Mouse (Mus musculus) hindbrain, embryonic 16.5 days (tissue): Measurements from ENCODE around the gene Iqgap2. TPM values are rescaled to one million over a fixed set of nuclear protein-coding genes. Genes with fewer than 3 reads are reported as not detected.

Experiments
- ATAC-seq: fragments of 200-750 bp; cut with Nextera tagmentation; 2 replicates; pipeline ENCODE4 v1.8.0; 2017; ENCODE audit warnings: moderate TSS enrichment, moderate library complexity
- H3K27ac ChIP-seq: fragments of 300-500 bp; sonication (generic); 2 replicates; pipeline ENCODE4 v1.5.1; 2014; ENCODE audit warnings: low read depth, mild to moderate bottlenecking, control low read depth, low read length, moderate library complexity
- H3K27me3 ChIP-seq: fragments of 300-500 bp; sonication (generic); replicated peaks from 2 replicates; pipeline ENCODE4 v1.6.1; 2014; ENCODE audit warnings: low read length; ENCODE audit not compliant: control insufficient read depth, insufficient read depth
- H3K36me3 ChIP-seq: fragments of 300-500 bp; sonication (generic); 2 replicates; pipeline ENCODE4 v1.6.1; 2014; ENCODE audit warnings: mild to moderate bottlenecking, low read length, moderate library complexity, mixed read lengths; ENCODE audit not compliant: control insufficient read depth, insufficient read depth
- H3K4me1 ChIP-seq: fragments of 300-500 bp; sonication (generic); 2 replicates; pipeline ENCODE4 v1.6.1; 2014; ENCODE audit warnings: low read depth, low read length; ENCODE audit not compliant: control insufficient read depth, insufficient read depth
- H3K4me2 ChIP-seq: fragments of 300-500 bp; sonication (generic); 2 replicates; pipeline ENCODE4 v1.6.1; 2014; ENCODE audit warnings: mild to moderate bottlenecking, low read length, control low read depth, moderate library complexity
- H3K4me3 ChIP-seq: fragments of 300-500 bp; sonication (generic); 2 replicates; pipeline ENCODE4 v1.5.1; 2014; ENCODE audit warnings: mild to moderate bottlenecking, low read length, control low read depth, moderate library complexity
- H3K9ac ChIP-seq: fragments of 300-500 bp; sonication (generic); 2 replicates; pipeline ENCODE4 v1.6.1; 2014; ENCODE audit warnings: low read depth, mild to moderate bottlenecking, control low read depth, low read length, moderate library complexity
- H3K9me3 ChIP-seq: fragments of 300-500 bp; sonication (generic); 2 replicates; pipeline ENCODE4 v1.6.1; 2014; ENCODE audit warnings: mild to moderate bottlenecking, low read length, moderate library complexity; ENCODE audit not compliant: control insufficient read depth
- WGBS: fragments of 180-500 bp; shearing (Covaris S2); extraction: QIAGEN DNeasy Blood & Tissue Kit; methylation state at CpG from one replicate; pipeline ENCODE4 v1.1.7; 2014; 5-methylcytosine and 5-hydroxymethylcytosine counted together
- polyA plus RNA-seq: library from polyadenylated mRNA; unstranded; fragments of >200 nt; fragmentation: Nextera tagmentation; extraction: Ambion mirVana; gene quantifications from 2 replicates; pipeline ENCODE4 v1.2.1, GENCODE M21; 2015

The Iqgap2 gene
- polyA plus RNA-seq, 1 experiment from 2014 or later = 3.5 TPM

DNA sequence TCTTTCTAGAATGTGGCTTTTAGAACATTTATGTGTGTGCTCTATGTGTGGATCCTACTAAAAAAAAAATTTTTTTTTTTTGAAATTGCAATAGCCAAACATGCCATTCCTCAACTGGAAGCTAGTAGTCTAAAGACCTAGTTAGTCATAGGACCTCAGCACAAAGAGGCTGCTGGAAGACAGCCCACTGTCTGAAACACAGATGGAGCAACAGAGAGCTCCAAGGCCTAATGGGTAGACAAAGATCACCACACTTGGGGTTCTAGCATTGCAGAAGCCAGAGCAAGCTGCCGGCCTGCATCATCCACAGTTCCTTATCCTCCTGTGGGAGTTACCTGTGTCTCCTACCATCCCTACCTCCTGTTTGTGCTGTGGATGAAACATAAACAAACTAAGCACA is 251.3 kb downstream of the Iqgap2 start:
- H3K4me2 ChIP-seq = no peak overlapping the region
- ATAC-seq = no peak
- WGBS = 83% methylated on average over 1 of the region's 1 CpGs

DNA sequence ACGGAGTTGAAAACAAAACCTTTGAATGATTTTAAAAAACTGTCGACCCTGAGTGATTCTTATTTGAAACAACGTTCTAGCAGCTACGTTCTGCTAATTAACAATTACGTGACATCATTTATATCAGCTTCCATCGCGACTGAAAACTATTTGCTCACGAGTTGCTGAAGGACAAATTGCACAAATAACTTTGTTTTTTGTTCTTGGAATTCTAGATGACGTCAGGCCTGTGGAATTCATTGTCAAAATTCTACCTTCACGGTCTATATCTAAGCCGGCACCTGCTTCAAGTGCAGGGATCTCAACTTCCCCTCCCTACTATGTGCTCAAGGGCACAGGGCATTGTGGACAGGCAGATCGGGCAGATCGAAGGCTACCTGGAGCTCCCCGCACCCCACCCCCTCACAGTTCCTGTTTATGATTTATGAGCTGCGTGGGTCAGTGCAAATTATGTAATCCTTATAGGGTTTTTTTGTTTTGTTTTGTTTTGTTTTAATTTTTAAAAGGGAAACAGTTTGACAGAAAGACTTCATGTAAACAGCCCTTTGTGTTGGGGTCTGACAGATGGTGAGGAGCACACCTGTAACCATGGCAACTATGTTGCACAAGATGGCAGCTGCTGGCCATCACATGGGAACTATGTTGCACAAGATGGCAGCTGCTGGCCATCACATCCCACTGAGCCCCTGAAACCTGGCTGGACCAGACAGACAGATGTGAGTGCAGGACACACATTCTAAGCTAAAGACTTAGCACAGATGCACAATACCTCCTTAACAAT is 252.2 kb downstream of the Iqgap2 start:
- Histone ChIP-seq H3K36me3 (no peaks in the 10 kb centered on the region), H3K4me3 (no peak overlapping the region), H3K27ac (peak overlapping the region; percentile 3; the same call in 1 of the 2 replicates), H3K4me2 (no peak overlapping the region), H3K9me3 (no peaks in the 10 kb centered on the region), H3K27me3 (no peaks in the 10 kb centered on the region), H3K4me1 (peaks cover 9% of the 10 kb centered on the region), H3K9ac (no peak overlapping the region)
- peak; percentile 77 for ATAC-seq
- 59% methylated on average over 15 of the region's 15 CpGs for whole genome bisulfite sequencing

More for the DNA sequence above, 251.3 kb downstream of the Iqgap2 start:
- Histone ChIP-seq H3K4me1 (peaks cover 9% of the 10 kb centered on the region), H3K9me3 (no peaks in the 10 kb centered on the region), H3K9ac (no peak overlapping the region), H3K27me3 (no peaks in the 10 kb centered on the region), H3K27ac (no peak overlapping the region), H3K36me3 (no peaks in the 10 kb centered on the region), H3K4me3 (no peak overlapping the region)

DNA sequence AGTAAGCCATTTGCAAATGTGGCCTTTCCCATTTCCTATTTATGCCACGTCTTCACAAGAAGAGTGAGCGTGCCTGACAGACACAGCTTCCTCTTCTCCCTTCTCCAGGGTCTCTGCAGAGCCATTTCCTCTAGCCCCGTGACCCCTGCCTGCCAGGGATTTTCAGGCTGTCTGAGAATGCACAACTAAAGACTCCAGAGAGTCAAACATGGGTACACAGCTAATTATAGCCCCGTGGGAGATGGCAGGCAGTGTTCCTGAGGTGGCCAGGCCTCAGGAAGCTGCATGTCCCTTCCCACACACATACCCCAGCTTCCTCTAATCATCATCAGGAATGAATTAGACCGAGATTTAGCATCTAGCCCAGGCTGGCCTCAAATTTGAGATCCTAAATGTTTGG is 252.8 kb downstream of the Iqgap2 start:
- peak overlapping the region; percentile 5; the same call in 1 of the 2 replicates for H3K9ac ChIP-seq
- ATAC-seq = 0 out of 2 replicates have a peak, but pooled peaks have one; percentile 16
- H3K27ac ChIP-seq = peak overlapping the region; percentile 3; the same call in 1 of the 2 replicates
- H3K9me3 ChIP-seq = no peaks in the 10 kb centered on the region
- no peaks in the 10 kb centered on the region for H3K27me3 ChIP-seq
- no peaks in the 10 kb centered on the region for H3K36me3 ChIP-seq
- H3K4me1 ChIP-seq = peaks cover 9% of the 10 kb centered on the region
- H3K4me2 ChIP-seq = no peak overlapping the region
- 34% methylated on average over 5 of the region's 5 CpGs for WGBS
- no peak overlapping the region for H3K4me3 ChIP-seq

DNA sequence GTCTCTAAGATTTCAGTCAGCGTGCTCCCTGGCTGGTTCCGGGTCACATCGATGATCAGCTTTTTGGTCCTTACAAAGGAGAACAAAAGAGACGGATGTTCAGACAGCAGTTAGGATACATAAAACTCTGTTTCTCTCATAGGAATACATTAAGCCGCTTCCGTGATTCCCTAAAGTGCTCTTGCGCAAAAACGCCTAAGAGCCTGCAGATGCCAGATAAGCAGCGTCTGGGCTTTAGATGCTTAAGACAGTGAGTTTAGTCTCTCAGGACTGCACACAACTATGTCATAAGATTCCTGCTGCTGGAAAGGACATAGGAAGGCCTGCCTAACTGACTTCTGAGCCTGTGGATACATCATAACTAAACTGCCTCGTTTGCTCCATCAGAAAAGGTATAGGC is 254.0 kb downstream of the Iqgap2 start:
- Histone ChIP-seq H3K27me3 (no peaks in the 10 kb centered on the region), H3K36me3 (no peaks in the 10 kb centered on the region), H3K27ac (no peak overlapping the region), H3K9me3 (no peaks in the 10 kb centered on the region), H3K9ac (no peak overlapping the region), H3K4me2 (no peak overlapping the region), H3K4me1 (peaks cover 9% of the 10 kb centered on the region), H3K4me3 (no peak overlapping the region)
- WGBS = 83% methylated on average over 10 of the region's 10 CpGs
- ATAC-seq = no peak

DNA sequence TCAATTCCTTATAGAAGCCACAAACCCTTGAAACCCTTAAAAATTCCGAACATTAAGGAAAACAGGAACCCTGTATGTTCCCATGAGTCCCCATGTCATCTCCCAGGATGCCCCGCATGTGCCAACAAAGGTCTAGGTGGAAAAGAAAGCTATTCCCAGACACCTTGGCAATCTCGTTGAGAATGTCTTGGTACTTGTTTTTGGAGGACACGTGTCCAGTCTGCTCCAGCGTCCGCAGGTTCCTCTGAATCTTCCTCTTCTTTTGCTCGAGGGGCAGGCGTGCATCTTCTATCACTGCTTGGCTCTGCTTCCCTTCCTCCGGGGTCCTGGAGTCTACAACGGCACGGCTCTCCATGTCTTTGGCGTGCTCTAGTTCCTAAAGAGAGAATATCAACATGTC is 256.4 kb downstream of the Iqgap2 start:
- ATAC-seq = no peak
- H3K4me1 ChIP-seq = peaks cover 9% of the 10 kb centered on the region
- H3K27me3 ChIP-seq = no peaks in the 10 kb centered on the region
- H3K4me3 ChIP-seq = no peak overlapping the region
- no peak overlapping the region for H3K4me2 ChIP-seq
- no peaks in the 10 kb centered on the region for H3K9me3 ChIP-seq
- H3K27ac ChIP-seq = no peak overlapping the region
- no peak overlapping the region for H3K9ac ChIP-seq
- no peaks in the 10 kb centered on the region for H3K36me3 ChIP-seq
- WGBS = 91% methylated on average over 12 of the region's 12 CpGs

DNA sequence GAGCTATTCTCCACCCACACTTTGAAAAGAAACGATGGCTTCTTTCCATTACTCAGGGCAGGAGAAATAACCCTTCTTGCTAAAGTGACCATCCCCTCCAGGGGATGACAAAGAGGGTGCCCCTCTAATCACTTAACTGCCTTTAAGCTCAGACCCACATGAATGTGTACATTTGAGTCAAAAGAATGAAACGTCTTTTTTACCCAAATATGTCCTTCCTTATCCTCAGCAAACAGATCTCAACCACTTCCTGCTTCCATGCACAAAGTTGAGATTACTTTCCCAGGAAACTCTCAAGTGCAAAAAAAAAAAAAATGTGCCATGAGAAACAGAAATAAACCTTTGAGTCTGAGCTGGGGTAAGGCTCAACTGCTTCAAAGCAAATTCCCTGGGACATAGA is 257.3 kb downstream of the Iqgap2 start:
- Histone ChIP-seq H3K27me3 (no peaks in the 10 kb centered on the region), H3K4me2 (no peak overlapping the region), H3K9me3 (no peaks in the 10 kb centered on the region), H3K4me1 (peaks cover 7% of the 10 kb centered on the region), H3K27ac (no peak overlapping the region), H3K9ac (no peak overlapping the region), H3K36me3 (no peaks in the 10 kb centered on the region), H3K4me3 (no peak overlapping the region)
- WGBS = 67% methylated on average over 2 of the region's 2 CpGs
- ATAC-seq = no peak

DNA sequence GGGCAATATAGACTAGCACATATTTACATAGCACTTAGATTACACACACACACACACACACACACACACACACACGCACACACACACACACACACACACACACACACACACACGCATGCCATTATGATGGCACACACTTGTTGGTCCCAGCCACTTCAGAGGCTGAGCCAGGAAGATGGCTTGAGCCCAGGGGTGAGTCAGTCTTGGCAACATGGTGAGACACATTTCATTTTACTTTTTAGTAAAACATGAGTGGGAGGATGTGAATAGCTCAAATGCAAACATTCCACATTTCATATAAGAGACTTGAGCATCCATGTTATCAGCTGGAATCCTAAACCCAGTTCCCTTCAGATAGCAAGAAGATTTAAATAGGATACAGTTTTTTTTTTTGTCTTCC is 258.3 kb downstream of the Iqgap2 start:
- ATAC-seq = no peak
- no peak overlapping the region for H3K27ac ChIP-seq

DNA sequence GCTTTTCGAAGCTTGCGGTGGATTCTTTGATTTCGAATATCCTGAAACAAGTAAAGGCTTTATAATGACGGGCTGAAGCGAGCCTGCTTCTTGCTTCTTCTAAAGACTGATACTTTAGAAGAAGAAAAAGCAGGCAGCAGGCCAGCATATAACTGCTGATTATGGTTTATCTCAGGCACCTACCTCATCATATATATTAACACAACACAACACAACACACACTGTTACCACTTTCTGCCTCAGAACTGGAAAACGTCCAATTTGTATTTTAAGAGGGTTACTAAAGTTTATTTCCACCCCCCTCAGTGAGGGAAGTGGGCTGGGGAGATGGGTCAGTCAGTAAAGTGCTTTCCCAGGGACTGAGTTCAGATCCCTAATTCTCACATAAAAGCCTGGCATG is 259.6 kb downstream of the Iqgap2 start:
- no peaks in the 10 kb centered on the region for H3K9me3 ChIP-seq
- no peaks in the 10 kb centered on the region for H3K4me1 ChIP-seq
- no peak overlapping the region for H3K4me2 ChIP-seq
- H3K27me3 ChIP-seq = no peaks in the 10 kb centered on the region
- no peak overlapping the region for H3K27ac ChIP-seq
- 92% methylated on average over 6 of the region's 6 CpGs for WGBS
- no peak overlapping the region for H3K9ac ChIP-seq
- H3K36me3 ChIP-seq = no peaks in the 10 kb centered on the region
- no peak overlapping the region for H3K4me3 ChIP-seq
- ATAC-seq = no peak

More for the DNA sequence above, 258.3 kb downstream of the Iqgap2 start:
- Histone ChIP-seq H3K4me2 (no peak overlapping the region), H3K4me3 (no peak overlapping the region), H3K9ac (no peak overlapping the region), H3K27me3 (no peaks in the 10 kb centered on the region), H3K9me3 (no peaks in the 10 kb centered on the region), H3K4me1 (no peaks in the 10 kb centered on the region), H3K36me3 (no peaks in the 10 kb centered on the region)
- 76% methylated on average over 2 of the region's 2 CpGs for WGBS

DNA sequence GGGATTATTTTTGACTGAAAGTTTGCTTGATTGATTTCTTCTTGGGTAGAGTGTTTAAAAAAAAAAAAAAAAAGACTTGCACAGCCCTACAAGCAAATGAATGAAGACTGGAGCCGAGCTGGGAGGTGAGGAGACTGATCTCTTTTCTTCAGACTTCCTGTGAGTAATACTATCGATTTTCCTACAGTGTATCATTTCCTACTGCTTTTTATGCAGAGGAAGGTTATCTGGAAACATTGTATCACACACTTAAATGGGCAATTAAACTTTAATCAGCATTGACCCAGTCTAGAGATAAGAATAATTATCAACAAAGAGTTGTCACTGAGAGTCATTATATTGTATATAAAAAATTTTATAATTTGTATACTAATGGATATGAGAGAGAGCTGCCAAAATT is 261.0 kb downstream of the Iqgap2 start:
- H3K9me3 ChIP-seq = no peaks in the 10 kb centered on the region
- H3K36me3 ChIP-seq = no peaks in the 10 kb centered on the region
- 90% methylated on average over 2 of the region's 2 CpGs for WGBS
- no peak overlapping the region for H3K4me3 ChIP-seq
- H3K9ac ChIP-seq = no peak overlapping the region
- no peaks in the 10 kb centered on the region for H3K27me3 ChIP-seq
- no peak overlapping the region for H3K27ac ChIP-seq
- ATAC-seq = no peak
- no peaks in the 10 kb centered on the region for H3K4me1 ChIP-seq
- H3K4me2 ChIP-seq = no peak overlapping the region
